Mouse (Mus musculus): Measurements from ENCODE around the gene Brinp2. TPM values are rescaled to one million over a fixed set of nuclear protein-coding genes. Genes with fewer than 3 reads are reported as not detected.

Brinp2 gene
- polyA plus RNA-seq, 1 experiment from 2014 or later, result 1.4 TPM

DNA sequence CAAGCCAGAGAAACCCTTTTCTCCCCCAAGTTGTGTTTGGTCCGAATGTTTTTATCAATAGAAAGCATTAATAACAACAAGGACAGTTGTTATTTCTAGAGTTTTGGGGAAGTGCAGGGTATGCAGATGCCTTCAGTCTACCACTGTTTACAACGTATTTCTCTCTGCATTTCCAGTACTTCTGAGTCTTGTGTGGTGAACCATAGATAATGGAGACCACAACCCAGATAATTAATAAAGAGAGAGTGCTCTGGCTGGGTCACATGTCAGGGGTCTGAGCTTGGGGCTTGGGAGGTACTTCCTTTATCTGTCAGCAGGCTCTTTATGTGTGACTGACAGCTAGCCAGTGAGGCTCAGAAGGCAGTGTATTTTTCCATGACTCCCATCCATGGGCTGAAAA lies 137.8 kb downstream of the Brinp2 start:
- Histone ChIP-seq H3K4me2 (ENCODE audit: low read depth, low read length) (no peak overlapping the region), H3K27ac (ENCODE audit: low read length) (no peak overlapping the region), H3K9me3 (replicated peaks; ENCODE audit: control insufficient read depth, low read length) (no peaks in the 10 kb centered on the region), H3K4me3 (replicated peaks; ENCODE audit: low read length) (no peak overlapping the region), H3K9ac (ENCODE audit: low read length) (no peak overlapping the region), H3K27me3 (ENCODE audit: control insufficient read depth, insufficient read depth, low read length) (no peaks in the 10 kb centered on the region), H3K4me1 (ENCODE audit: control insufficient read depth, insufficient read depth, low read length) (no peaks in the 10 kb centered on the region), H3K36me3 (ENCODE audit: control insufficient read depth, insufficient read depth, low read length) (no peaks in the 10 kb centered on the region)
- 62% methylated on average over 2 of the region's 2 CpGs for whole genome bisulfite sequencing
- no peak for ATAC-seq (ENCODE audit: insufficient read depth, low FRiP score)

GRCm38 (mm10) chr1:158215581-158215980 lies 140.5 kb downstream of the Brinp2 start:
- no peak overlapping the region for H3K9ac ChIP-seq (ENCODE audit: low read length)
- 62% methylated on average over 9 of the region's 9 CpGs for WGBS
- H3K4me2 ChIP-seq (ENCODE audit: low read depth, low read length), result no peak overlapping the region
- H3K9me3 ChIP-seq (replicated peaks; ENCODE audit: control insufficient read depth, low read length), result no peaks in the 10 kb centered on the region
- no peaks in the 10 kb centered on the region for H3K27me3 ChIP-seq (ENCODE audit: control insufficient read depth, insufficient read depth, low read length)
- H3K27ac ChIP-seq (ENCODE audit: low read length), result no peak overlapping the region
- H3K36me3 ChIP-seq (ENCODE audit: control insufficient read depth, insufficient read depth, low read length), result no peaks in the 10 kb centered on the region
- no peak for ATAC-seq (ENCODE audit: insufficient read depth, low FRiP score)
- H3K4me3 ChIP-seq (replicated peaks; ENCODE audit: low read length), result no peak overlapping the region
- H3K4me1 ChIP-seq (ENCODE audit: control insufficient read depth, insufficient read depth, low read length), result no peaks in the 10 kb centered on the region

DNA sequence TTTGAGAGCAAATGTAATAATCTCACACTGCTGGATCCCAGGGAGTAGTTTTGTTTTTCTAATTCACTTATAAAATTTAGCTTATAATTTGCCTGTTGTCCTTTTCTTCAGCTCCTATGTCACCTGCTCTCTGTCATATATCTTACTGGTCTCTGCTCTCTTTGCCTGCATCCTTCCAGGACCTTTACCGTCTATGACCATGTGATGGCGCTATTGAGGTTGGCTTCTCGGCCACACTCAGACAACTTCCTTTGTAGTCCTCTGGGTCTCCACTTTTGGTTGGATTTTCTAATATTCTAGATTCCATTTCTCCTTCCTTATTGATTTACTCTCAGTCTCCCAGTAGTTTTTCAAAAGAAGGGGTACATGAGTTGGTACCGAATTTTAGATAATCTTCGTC lies 141.4 kb downstream of the Brinp2 start:
- Histone ChIP-seq H3K4me1 (ENCODE audit: control insufficient read depth, insufficient read depth, low read length) (no peaks in the 10 kb centered on the region), H3K36me3 (ENCODE audit: control insufficient read depth, insufficient read depth, low read length) (no peaks in the 10 kb centered on the region), H3K9me3 (replicated peaks; ENCODE audit: control insufficient read depth, low read length) (no peaks in the 10 kb centered on the region), H3K4me3 (replicated peaks; ENCODE audit: low read length) (no peak overlapping the region), H3K4me2 (ENCODE audit: low read depth, low read length) (no peak overlapping the region), H3K9ac (ENCODE audit: low read length) (no peak overlapping the region), H3K27ac (ENCODE audit: low read length) (no peak overlapping the region), H3K27me3 (ENCODE audit: control insufficient read depth, insufficient read depth, low read length) (no peaks in the 10 kb centered on the region)
- 46% methylated on average over 5 of the region's 5 CpGs for WGBS
- ATAC-seq (ENCODE audit: insufficient read depth, low FRiP score), result no peak

DNA sequence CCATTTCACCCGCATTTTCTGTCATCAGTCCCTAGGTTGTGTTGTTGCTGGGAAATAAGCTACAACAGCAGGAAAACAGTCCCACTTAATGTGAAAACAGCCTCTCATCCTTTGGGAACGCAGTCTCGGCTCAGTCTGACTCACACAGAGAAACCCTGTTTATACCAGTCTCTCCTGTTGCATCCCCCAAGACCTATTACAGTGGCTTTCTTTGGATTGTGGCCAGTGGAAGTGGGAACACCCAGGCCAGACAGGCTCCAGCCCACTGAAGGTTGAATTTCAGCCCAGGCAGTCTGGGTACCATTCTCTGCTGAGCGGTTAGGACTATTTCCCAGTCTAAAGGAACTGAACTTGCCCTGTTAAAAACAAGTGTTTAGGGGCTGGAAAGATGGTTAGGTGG lies 142.4 kb downstream of the Brinp2 start:
- ATAC-seq (ENCODE audit: insufficient read depth, low FRiP score), result no peak
- no peaks in the 10 kb centered on the region for H3K36me3 ChIP-seq (ENCODE audit: control insufficient read depth, insufficient read depth, low read length)

DNA sequence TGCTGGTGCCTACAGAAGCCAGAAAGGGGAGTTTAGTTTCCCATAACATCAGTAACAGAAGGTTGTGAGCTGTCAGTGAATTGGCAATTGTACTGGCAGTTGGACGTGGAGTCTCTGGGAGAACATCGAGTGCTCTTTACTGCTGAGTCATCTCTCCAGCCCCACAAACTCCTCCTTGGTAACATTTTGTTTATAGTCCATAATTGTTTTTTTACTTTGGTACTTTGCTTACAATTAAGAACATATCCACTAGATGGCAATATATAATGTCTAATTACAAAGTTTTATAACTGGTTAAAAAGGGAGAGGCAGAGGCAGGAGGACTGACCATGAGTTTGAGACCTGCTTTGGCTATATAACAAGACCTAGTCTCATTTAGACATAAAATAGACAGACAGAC lies 148.5 kb downstream of the Brinp2 start:
- no peaks in the 10 kb centered on the region for H3K4me1 ChIP-seq (ENCODE audit: control insufficient read depth, insufficient read depth, low read length)
- H3K4me2 ChIP-seq (ENCODE audit: low read depth, low read length), result no peak overlapping the region
- ATAC-seq (ENCODE audit: insufficient read depth, low FRiP score), result no peak
- H3K4me3 ChIP-seq (replicated peaks; ENCODE audit: low read length), result no peak overlapping the region
- H3K9me3 ChIP-seq (replicated peaks; ENCODE audit: control insufficient read depth, low read length), result no peaks in the 10 kb centered on the region
- WGBS, result 71% methylated on average over 2 of the region's 2 CpGs
- no peaks in the 10 kb centered on the region for H3K36me3 ChIP-seq (ENCODE audit: control insufficient read depth, insufficient read depth, low read length)
- no peak overlapping the region for H3K9ac ChIP-seq (ENCODE audit: low read length)
- H3K27me3 ChIP-seq (ENCODE audit: control insufficient read depth, insufficient read depth, low read length), result no peaks in the 10 kb centered on the region
- H3K27ac ChIP-seq (ENCODE audit: low read length), result no peak overlapping the region

More for the DNA sequence above, 142.4 kb downstream of the Brinp2 start:
- H3K4me1 ChIP-seq (ENCODE audit: control insufficient read depth, insufficient read depth, low read length), result no peaks in the 10 kb centered on the region
- WGBS, result 78% methylated on average over 4 of the region's 4 CpGs
- H3K9ac ChIP-seq (ENCODE audit: low read length), result no peak overlapping the region
- H3K27me3 ChIP-seq (ENCODE audit: control insufficient read depth, insufficient read depth, low read length), result no peaks in the 10 kb centered on the region
- H3K4me2 ChIP-seq (ENCODE audit: low read depth, low read length), result no peak overlapping the region
- H3K4me3 ChIP-seq (replicated peaks; ENCODE audit: low read length), result no peak overlapping the region
- H3K27ac ChIP-seq (ENCODE audit: low read length), result no peak overlapping the region
- no peaks in the 10 kb centered on the region for H3K9me3 ChIP-seq (replicated peaks; ENCODE audit: control insufficient read depth, low read length)

GRCm38 (mm10) chr1:158202932-158203331 lies 153.2 kb downstream of the Brinp2 start:
- no peaks in the 10 kb centered on the region for H3K9me3 ChIP-seq (replicated peaks; ENCODE audit: control insufficient read depth, low read length)

More at GRCm38 (mm10) chr1:158202932-158203331, 153.2 kb downstream of the Brinp2 start:
- H3K27ac ChIP-seq (ENCODE audit: low read length), result no peak overlapping the region
- WGBS, result 69% methylated on average over 2 of the region's 2 CpGs
- no peaks in the 10 kb centered on the region for H3K27me3 ChIP-seq (ENCODE audit: control insufficient read depth, insufficient read depth, low read length)
- H3K4me3 ChIP-seq (replicated peaks; ENCODE audit: low read length), result no peak overlapping the region
- H3K4me2 ChIP-seq (ENCODE audit: low read depth, low read length), result no peak overlapping the region
- no peak for ATAC-seq (ENCODE audit: insufficient read depth, low FRiP score)
- H3K36me3 ChIP-seq (ENCODE audit: control insufficient read depth, insufficient read depth, low read length), result no peaks in the 10 kb centered on the region
- no peaks in the 10 kb centered on the region for H3K4me1 ChIP-seq (ENCODE audit: control insufficient read depth, insufficient read depth, low read length)
- no peak overlapping the region for H3K9ac ChIP-seq (ENCODE audit: low read length)

Other genes starting within 250 kb of the Brinp2 start
- 1.2 and 1.8 TPM in 2 replicates for gene Astn1, start 5.9 kb upstream of the Brinp2 start, polyA plus RNA-seq (2015; fragmentation: Nextera tagmentation; extraction: Ambion mirVana)